Mouse (Mus musculus) intestine, embryonic 14.5 days (tissue): ENCODE results near the gene Cavin4. TPM values are rescaled to one million over a fixed set of nuclear protein-coding genes. Genes with fewer than 3 reads are reported as not detected.

Experiments used
- ATAC-seq: fragments of 200-750 bp; cut with Nextera tagmentation; replicated peaks from 2 replicates; pipeline ENCODE4 v1.8.0; 2017; ENCODE audit warnings: low read depth, moderate number of reproducible peaks, moderate TSS enrichment, moderate library complexity; ENCODE audit not compliant: low FRiP score, low TSS enrichment
- DNase-seq: peaks from one replicate; pipeline ENCODE4 v3.0.0-alpha.2; 2018; ENCODE audit warnings: low spot score
- H3K27ac ChIP-seq: fragments of 300-500 bp; sonication (generic); 2 replicates; pipeline ENCODE4 v1.5.1; 2014; ENCODE audit warnings: low read depth, mild to moderate bottlenecking, control low read depth
- H3K27me3 ChIP-seq: fragments of 300-500 bp; sonication (generic); replicated peaks from 2 replicates; pipeline ENCODE4 v1.6.1; 2014; ENCODE audit warnings: low read length, control low read depth; ENCODE audit not compliant: control insufficient read depth, insufficient read depth
- H3K36me3 ChIP-seq: fragments of 300-500 bp; sonication (generic); 2 replicates; pipeline ENCODE4 v1.6.1; 2014; ENCODE audit warnings: low read length, control low read depth; ENCODE audit not compliant: control insufficient read depth, insufficient read depth
- H3K4me1 ChIP-seq: fragments of 300-500 bp; sonication (generic); replicated peaks from 2 replicates; pipeline ENCODE4 v1.6.1; 2014; ENCODE audit warnings: low read length, control low read depth, mixed read lengths; ENCODE audit not compliant: control insufficient read depth, insufficient read depth
- H3K4me2 ChIP-seq: fragments of 300-500 bp; sonication (generic); 2 replicates; pipeline ENCODE4 v1.6.1; 2014; ENCODE audit warnings: low read length
- H3K4me3 ChIP-seq: fragments of 300-500 bp; sonication (generic); 2 replicates; pipeline ENCODE4 v1.5.1; 2014; ENCODE audit warnings: low read depth, low read length, control low read depth, mixed read lengths
- H3K9ac ChIP-seq: fragments of 300-500 bp; sonication (generic); 2 replicates; pipeline ENCODE4 v1.6.1; 2014; ENCODE audit warnings: mild to moderate bottlenecking, low read length
- H3K9me3 ChIP-seq: fragments of 300-500 bp; sonication (generic); 2 replicates; pipeline ENCODE4 v1.6.1; 2016; ENCODE audit warnings: low read length, control low read depth; ENCODE audit not compliant: control insufficient read depth
- WGBS: fragments of 180-500 bp; shearing (Covaris S2); extraction: QIAGEN DNeasy Blood & Tissue Kit; methylation state at CpG from one replicate; pipeline ENCODE4 v1.1.7; 2014; 5-methylcytosine and 5-hydroxymethylcytosine counted together
- polyA plus RNA-seq: library from polyadenylated mRNA; unstranded; fragments of >200 nt; fragmentation: Nextera tagmentation; extraction: Ambion mirVana; gene quantifications from 2 replicates; pipeline ENCODE4 v1.2.1, GENCODE M21; 2014

The Cavin4 gene
- polyA plus RNA-seq, 1 experiment from 2014 or later, result 0.89 TPM

- ATAC-seq, result no peak
Observed at GRCm38 (mm10) chr4:48656530-48656929, 6.8 kb upstream of the Cavin4 start.

GRCm38 (mm10) chr4:48660144-48660543 is 3.2 kb upstream of the Cavin4 start:
- Histone ChIP-seq H3K27me3 (no peaks in the 10 kb centered on the region), H3K9me3 (no peaks in the 10 kb centered on the region), H3K4me3 (no peak overlapping the region), H3K27ac (no peak overlapping the region), H3K4me2 (no peak overlapping the region), H3K36me3 (peaks cover 71% of the 10 kb centered on the region), H3K4me1 (no peaks in the 10 kb centered on the region; the same call in 1 of the 2 replicates), H3K9ac (no peak overlapping the region)
- no peak for DNase-seq
- no peak for ATAC-seq
- 85% methylated on average over 4 of the region's 4 CpGs for WGBS

More at GRCm38 (mm10) chr4:48656530-48656929, 6.8 kb upstream of the Cavin4 start:
- Histone ChIP-seq H3K4me1 (no peaks in the 10 kb centered on the region; the same call in 1 of the 2 replicates), H3K27me3 (no peaks in the 10 kb centered on the region), H3K36me3 (peaks cover 68% of the 10 kb centered on the region), H3K4me2 (no peak overlapping the region), H3K9me3 (no peaks in the 10 kb centered on the region), H3K27ac (no peak overlapping the region), H3K9ac (no peak overlapping the region), H3K4me3 (no peak overlapping the region)
- WGBS, result 91% methylated on average over 8 of the region's 8 CpGs
- DNase-seq, result no peak

DNA sequence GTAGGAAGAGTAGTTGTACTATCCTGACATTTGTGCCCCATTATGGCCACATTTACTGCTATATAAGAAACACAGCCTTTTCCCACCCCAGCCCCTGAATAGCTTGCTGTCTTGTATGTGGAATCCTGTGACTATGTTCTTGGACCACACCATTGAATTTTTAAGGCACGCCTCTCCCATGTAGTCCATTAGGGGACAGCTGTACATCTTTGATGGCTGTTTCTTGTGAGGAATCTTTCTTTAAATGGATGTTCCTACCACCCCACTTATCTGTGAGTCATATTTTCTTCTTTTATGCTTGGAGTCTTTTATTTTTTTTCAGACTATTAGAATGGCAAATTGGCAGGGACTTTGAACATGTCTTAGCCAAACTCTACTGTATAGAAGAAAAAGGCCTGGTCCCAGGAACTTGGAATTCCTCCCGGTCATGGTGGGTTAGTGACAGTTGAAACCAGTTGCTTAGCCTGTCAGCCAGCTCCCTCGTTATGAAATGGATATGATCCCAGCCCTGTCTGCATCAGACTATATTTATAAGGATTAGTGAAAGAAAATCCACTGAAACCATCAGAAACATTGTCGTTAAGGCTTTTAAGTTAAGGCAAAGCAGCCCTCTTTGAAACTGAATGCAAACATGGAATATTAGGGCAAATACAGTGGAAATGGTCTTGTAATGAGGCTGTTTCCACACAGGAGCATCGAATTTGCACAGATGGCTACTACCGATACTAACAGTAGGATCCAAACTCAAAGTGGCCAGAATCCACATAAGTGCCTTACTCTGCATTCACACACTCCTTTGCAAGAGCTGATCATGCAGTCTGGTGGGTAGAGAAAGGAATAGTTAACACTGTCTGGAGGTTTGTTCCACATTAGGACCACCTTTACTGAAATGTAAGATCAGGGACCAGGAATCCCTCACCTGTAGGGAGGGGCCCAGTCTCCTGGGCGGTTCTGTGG is 2.4 kb upstream of the Cavin4 start:
- no peaks in the 10 kb centered on the region for H3K9me3 ChIP-seq
- H3K4me2 ChIP-seq, result no peak overlapping the region
- WGBS, result 88% methylated on average over 7 of the region's 7 CpGs
- no peak overlapping the region for H3K4me3 ChIP-seq
- no peak for ATAC-seq
- no peaks in the 10 kb centered on the region; the same call in 1 of the 2 replicates for H3K4me1 ChIP-seq
- H3K27ac ChIP-seq, result no peak overlapping the region
- H3K27me3 ChIP-seq, result no peaks in the 10 kb centered on the region
- no peak overlapping the region for H3K9ac ChIP-seq
- peaks cover 74% of the 10 kb centered on the region for H3K36me3 ChIP-seq
- DNase-seq, result no peak

- no peak overlapping the region for H3K4me3 ChIP-seq
- no peak overlapping the region for H3K4me2 ChIP-seq
- no peak overlapping the region for H3K27ac ChIP-seq
- no peaks in the 10 kb centered on the region for H3K9me3 ChIP-seq
- 91% methylated on average over 6 of the region's 6 CpGs for WGBS
- H3K27me3 ChIP-seq, result no peaks in the 10 kb centered on the region
- H3K36me3 ChIP-seq, result peaks cover 58% of the 10 kb centered on the region
- DNase-seq, result no peak
- H3K9ac ChIP-seq, result no peak overlapping the region
- H3K4me1 ChIP-seq, result no peaks in the 10 kb centered on the region
- ATAC-seq, result no peak
Observed at GRCm38 (mm10) chr4:48664021-48664420, 707 bp downstream of the Cavin4 start.

DNA sequence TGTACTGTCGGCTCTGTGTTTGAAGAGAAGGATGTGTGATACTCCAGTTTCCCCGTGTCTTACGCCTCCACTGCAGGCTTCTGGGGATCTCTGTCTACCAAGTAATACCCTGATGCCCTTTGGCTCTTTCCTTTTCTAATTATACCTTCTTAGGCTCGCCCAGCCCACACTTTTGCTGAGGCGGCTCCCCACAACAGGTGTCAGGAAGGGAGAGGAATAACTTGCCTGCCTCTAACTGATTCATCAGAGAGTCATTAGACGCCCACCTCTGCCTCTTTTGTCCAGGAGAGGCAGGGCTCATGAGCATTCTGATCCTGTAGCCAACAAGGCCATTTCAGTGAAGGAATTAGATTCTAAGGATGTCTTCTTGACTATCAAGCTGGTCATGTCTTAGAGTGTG is 4.0 kb downstream of the Cavin4 start:
- Histone ChIP-seq H3K4me3 (no peak overlapping the region), H3K9me3 (no peaks in the 10 kb centered on the region), H3K27me3 (no peaks in the 10 kb centered on the region), H3K27ac (no peak overlapping the region), H3K4me2 (no peak overlapping the region), H3K4me1 (no peaks in the 10 kb centered on the region), H3K9ac (no peak overlapping the region), H3K36me3 (peaks cover 38% of the 10 kb centered on the region)
- 80% methylated on average over 6 of the region's 6 CpGs for WGBS
- DNase-seq (no peak), ATAC-seq (no peak)

- no peak overlapping the region for H3K4me2 ChIP-seq
- H3K9me3 ChIP-seq, result no peaks in the 10 kb centered on the region
- DNase-seq (peak; percentile 41), ATAC-seq (no peak)
- no peaks in the 10 kb centered on the region for H3K27me3 ChIP-seq
- H3K4me1 ChIP-seq, result 0 out of 2 replicates have a peak, but pooled peaks cover 3% of the 10 kb centered on the region
- H3K36me3 ChIP-seq, result peaks cover 44% of the 10 kb centered on the region
- H3K27ac ChIP-seq, result peak overlapping the region; percentile 22; the same call in 1 of the 2 replicates
- no peak overlapping the region for H3K4me3 ChIP-seq
- H3K9ac ChIP-seq, result no peak overlapping the region
- 66% methylated on average over 5 of the region's 5 CpGs for WGBS
Observed at GRCm38 (mm10) chr4:48672915-48673314, 9.6 kb downstream of the Cavin4 start.

GRCm38 (mm10) chr4:48674412-48674811 is 11.1 kb downstream of the Cavin4 start:
- H3K36me3 ChIP-seq, result peaks cover 39% of the 10 kb centered on the region
- H3K9ac ChIP-seq, result no peak overlapping the region
- H3K27me3 ChIP-seq, result no peaks in the 10 kb centered on the region
- whole genome bisulfite sequencing, result 88% methylated on average over 7 of the region's 7 CpGs
- no peak for ATAC-seq
- H3K4me1 ChIP-seq, result 0 out of 2 replicates have a peak, but pooled peaks cover 3% of the 10 kb centered on the region
- no peaks in the 10 kb centered on the region for H3K9me3 ChIP-seq
- no peak overlapping the region for H3K4me2 ChIP-seq
- H3K27ac ChIP-seq, result no peak overlapping the region
- DNase-seq, result no peak
- no peak overlapping the region for H3K4me3 ChIP-seq

DNA sequence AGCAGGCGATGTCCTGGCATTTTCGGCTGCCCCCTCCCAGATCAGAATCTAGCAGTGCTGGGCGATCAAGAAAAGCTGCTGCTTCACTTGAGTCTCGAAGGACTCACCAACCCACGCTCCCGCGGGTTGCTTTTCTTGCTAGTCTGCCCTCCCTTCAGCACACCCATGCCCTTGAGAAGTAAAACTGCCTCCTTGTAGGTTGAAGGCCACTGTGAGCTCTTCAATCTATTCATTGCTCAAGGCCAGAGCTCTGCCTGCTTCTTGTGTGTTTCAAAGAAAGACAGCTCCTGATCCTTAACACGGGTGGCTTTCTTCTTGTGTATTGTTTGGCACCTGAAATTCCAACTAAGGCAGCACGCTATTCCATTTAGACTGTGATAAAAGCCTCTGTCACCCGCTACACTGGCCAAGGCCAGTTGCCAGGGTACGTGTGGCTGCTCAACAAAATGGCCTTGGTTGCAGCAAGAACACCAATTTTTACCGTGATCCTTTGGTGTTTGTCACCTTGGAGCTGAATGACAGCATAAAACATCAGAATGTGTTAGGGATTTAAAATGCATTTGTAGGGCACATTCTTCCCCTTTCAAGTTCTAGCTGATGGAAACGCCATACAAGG is 13.4 kb downstream of the Cavin4 start:
- Histone ChIP-seq H3K4me2 (no peak overlapping the region), H3K9me3 (no peaks in the 10 kb centered on the region), H3K27me3 (no peaks in the 10 kb centered on the region), H3K27ac (no peak overlapping the region), H3K4me1 (peaks cover 7% of the 10 kb centered on the region; the same call in 1 of the 2 replicates), H3K36me3 (peaks cover 37% of the 10 kb centered on the region), H3K9ac (no peak overlapping the region), H3K4me3 (no peak overlapping the region)
- no peak for DNase-seq
- 95% methylated on average over 13 of the region's 13 CpGs for WGBS
- no peak for ATAC-seq
